Mouse (Mus musculus): ENCODE data around the gene 1700028J19Rik.
A peak's percentile ranks its signal among the peaks of the same experiment; 100 is the strongest.
"Not testable (repeated sequence)": the region's sequence is repeated elsewhere in the genome, so short reads cannot be mapped to it uniquely, and the experiment has no call there.

1700028J19Rik gene

DNA sequence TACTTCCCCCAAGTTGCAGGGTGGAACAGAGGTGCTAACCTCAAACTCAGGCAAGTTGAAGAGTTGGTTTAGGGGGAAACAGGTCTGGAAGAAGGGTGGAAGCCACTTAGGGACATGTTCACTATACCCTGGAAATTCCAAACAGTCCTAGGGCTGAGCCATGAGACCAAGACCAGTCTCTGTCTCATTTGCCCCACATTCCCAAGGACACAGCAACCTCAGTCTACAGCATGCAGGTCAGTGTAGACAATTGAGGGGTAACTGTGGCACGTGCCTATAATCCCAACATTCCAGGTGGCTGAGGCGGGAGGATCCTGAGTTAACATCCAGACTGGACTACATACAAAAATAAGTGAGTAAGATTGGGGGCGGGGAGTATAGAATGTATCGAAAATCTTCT is 2.8 kb upstream of the 1700028J19Rik start:
- no peak for DNase-seq

DNA sequence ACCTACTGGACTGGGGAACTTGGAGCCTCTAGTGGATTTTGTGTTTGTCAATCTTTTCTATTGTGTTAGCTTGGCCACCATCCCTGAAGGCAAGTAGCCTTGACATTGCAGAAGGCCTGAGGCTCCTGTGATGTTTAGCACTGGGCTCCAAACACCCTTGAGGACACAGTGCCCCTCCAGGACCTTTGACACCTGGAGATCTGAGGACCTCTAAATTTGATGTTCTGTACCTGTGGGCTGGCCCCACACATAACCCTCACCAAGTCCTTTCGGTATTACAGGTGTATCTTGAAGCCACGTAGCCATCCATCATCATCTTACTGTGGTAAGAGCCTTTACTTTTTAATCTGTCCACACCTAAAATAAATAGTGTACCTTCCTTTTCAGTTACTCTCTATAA is 1.5 kb upstream of the 1700028J19Rik start:
- no peak for DNase-seq

DNA sequence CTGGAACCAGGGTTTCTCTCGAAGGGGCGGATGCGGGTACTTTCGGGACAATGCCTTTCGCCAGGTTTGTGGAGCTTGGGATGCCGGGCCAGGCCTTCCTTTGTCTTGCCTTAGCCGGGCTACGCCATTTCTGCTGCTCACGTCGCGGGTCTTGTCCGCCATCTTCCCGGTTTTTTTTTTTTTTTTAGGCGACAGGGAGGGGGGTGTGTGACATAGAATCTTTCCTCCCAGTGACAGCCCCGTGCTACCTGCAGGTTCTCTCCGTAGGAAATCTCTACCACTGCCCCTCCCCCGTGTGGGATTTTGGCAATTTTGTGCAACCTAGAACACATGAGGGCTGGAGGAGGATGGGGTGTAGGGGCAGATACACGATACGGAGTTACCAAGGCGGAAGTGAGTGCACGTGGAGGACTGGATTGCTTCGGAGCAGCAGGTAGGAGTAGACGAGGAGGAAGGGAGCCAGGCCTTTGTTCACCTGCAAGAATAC is 532 bp upstream of the 1700028J19Rik start:
- DNase-seq = peak; percentile 50

DNA sequence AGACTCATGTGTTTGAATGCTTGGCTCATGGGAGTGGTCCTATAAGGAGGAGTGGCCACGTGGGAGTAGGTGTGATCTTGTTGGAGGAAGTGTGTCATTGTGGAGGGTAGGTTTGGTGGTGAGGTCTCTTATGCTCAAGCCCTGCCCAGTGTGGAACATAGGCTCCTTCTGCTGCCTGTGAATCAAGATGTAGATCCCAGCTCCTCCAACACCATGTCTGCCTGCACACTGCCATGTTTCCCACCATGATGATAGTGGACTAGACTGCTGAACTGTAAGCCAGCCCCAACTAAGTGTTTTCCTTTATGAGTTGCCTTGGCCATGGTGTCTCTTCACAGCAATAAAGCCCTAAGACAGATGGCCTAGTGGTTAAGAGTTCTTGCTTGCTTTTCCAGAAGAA is 2.4 kb downstream of the 1700028J19Rik start:
- DNase-seq = no peak

DNA sequence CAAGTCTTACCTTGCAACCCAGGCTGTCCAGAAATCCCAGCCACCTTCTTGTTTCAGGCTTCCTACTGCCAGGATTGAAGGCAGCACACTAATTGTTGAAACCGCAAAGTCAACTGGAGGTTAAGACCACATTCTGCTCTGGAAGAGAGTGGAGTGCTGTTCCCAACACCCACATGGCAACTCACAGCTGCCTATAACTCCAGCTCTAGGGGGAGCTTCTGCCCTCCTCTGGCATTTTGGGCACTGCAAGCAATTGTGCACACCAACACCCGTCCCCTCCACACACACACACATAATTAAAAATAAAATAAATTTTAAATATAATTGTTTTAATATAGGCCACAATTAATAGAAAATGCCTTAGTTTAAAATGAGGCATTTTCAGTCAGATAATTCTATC is 5.3 kb downstream of the 1700028J19Rik start:
- DNase-seq = peak; percentile 28

DNA sequence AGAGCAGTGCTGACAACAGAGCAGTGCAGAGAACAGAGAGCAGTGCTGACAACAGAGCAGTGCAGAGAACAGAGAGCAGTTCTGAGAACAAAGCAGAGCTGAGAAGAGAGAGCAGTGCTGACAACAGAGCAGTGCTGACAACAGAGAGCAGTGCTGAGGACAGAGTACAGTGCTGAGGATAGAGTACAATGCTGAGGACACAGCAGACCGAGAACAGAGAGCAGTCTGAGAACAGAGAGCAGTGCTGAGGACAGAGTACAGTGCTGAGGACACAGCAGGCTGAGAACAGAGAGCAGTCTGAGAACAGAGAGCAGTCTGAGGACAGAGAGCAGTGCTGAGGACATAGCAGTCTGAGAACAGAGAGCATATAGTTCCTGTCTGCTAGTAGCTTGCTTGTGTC is 5.8 kb downstream of the 1700028J19Rik start:
- DNase-seq = no peak

DNA sequence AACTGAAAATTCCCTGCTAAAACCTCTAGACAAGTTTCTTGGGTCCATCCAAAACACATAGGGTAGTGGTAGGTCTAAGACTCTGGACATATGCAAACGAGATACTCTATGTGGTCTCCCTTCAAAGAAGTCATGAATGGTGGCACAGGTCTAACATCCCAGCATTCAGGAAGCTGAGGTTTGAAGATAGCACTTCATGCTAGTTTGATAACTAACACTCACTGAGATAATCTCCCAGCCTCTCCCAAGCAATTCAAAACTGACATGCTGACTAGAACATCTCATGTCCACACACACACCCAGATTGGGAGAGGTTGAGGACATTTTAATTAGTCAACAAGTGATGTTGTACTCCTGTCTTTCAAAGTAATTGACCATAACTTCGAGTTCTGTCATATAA is 6.6 kb downstream of the 1700028J19Rik start:
- DNase-seq = no peak

DNA sequence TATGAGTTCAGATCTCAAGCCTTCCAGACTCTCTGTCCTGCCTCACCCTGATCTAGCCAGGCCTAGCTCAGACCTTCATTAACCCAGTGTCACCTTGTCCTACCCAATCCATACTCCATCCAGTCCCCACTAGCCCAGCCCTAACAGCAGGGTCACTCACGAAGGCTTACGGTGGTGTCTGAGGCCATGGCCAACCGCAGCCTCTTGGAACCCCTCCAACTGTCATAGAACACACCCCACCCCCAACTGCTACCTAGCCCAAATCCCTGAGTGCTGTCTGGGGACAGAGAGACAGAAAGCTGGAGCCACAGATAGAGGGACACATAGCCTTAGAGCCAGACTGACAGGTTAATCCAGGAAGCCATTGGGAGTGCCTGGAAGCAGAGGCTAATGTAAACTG is 10.6 kb downstream of the 1700028J19Rik start, which contains the start of gene Gm36864:
TSS of gene Gm36864 (plus strand) at position 269 of the 400 bp plus-strand sequence.
- no peak for DNase-seq

DNA sequence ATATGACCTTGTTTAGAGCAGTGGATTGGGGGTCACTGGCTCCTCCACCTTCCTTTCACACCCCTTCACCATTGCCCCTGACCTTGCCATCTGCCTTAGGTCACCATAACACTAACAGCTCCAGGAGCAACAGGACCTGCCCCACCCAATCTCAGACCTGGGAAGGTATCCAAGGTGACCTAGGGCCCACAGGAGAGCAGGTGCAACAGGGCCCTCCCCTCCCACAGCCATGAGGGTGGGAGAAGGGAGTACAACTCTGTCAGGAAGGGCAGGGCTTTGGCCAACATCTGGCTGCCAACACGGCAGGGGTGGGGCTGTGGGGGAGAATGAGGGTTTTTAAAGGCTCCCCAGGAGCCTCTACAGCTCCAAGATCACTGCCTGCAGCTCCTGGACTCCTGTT is 21.4 kb downstream of the 1700028J19Rik start, which contains the start of gene Klk1:
TSS of gene Klk1 (plus strand) at position 285 of the 400 bp plus-strand sequence.
- DNase-seq = peak; percentile 78

DNA sequence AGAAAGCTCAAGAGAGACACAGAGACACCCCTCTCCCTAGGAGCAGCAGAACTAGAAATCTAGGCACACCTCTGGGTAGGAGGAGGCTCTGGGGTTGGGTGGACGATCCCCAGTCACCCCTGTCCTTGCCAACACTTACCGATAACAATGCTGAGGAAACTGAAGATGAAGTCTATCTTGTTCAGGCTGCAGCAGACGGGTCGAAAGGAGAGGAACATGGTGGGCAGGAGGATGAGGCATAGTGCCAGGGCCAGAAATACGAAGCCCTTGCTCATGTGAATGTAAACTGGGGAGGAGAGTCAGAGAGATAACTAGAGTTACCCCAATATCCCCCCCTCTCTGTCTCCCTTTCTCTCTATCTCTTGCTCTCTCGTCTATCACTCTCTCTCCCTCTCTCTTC is 24.2 kb downstream of the 1700028J19Rik start:
- DNase-seq = not testable (repeated sequence)

DNA sequence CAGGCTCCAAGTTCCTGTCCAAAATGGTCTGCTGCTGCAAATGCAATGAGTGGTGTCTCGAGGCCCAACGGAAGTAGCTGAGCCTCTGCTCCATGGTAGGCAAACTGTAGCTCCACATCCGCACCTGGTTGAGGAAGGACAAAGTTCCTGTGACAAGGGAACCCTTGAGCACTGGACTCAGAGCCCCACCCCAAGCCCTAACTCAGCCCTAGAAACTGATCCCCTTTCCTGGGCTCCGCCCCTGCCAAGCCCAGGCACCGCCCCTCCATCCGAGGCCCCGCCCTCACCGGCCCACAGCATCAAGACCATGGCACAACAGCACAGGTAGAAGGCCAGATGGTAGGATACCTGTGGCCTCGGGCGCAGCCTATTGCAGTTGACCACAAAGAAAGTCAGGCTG is 24.9 kb downstream of the 1700028J19Rik start:
- DNase-seq = not testable (repeated sequence)

DNA sequence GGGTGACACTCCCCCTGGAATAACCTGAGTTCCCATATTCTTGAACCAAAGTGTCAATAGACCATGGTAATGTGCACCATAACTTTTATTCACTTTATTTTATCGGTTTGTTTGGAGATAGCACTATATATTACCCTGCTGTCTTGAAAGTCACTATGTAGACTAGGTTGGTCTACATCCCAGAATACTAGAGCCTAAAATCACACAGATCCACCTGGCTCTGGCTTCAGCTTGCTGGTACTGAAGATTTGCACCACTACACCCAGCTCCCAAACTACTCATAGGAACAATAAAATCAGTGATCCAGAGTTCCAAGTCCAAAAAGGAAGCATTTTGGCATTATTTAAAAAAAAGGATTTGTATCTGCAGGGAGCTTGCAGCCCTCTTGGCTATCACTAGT is 30.9 kb downstream of the 1700028J19Rik start, which contains the start of gene Klk1b5:
TSS of gene Klk1b5 (plus strand) at position 301 of the 400 bp plus-strand sequence.
- DNase-seq = no peak

DNA sequence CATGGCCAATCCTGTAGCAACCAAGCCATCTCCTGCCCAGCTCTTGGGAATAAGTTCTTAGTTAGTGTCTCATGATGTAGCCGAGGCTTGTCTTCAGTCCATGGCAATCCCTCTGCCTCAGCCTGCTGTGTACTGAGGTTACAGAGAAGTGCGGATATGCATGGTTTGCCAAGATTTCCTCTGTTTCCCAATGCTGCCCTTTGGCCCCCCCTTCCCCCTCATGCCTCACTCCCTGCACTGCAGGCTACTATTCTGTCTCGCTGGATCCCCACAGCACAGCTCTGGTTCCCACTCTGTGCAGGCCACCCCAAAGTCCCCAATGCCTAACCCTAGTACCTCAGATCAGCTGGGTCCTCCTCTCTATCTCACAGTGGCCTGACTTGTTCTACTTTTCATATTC is 38.2 kb downstream of the 1700028J19Rik start:
- no peak for DNase-seq

DNA sequence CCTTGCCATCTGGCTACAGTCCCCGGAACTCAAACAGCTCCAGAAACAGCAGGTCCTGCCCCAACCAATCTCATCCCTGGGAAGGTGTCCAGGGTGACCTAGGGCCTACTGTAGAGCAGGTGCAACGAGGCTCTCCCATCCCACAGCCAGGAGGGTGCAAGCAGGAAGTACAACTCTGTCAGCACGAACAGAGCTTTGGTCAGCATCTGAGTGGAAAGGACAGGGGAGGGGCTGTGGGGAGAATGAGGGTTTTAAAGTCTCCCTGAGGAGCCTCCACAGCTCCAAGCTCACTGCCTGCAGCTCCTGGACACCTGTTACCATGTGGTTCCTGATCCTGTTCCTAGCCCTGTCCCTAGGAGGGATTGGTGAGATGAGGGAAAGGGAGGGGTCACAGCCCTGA is 39.4 kb downstream of the 1700028J19Rik start, which contains the start of gene Klk1b4:
TSS of gene Klk1b4 (plus strand) at position 301 of the 400 bp plus-strand sequence.
- DNase-seq = not testable (repeated sequence)

DNA sequence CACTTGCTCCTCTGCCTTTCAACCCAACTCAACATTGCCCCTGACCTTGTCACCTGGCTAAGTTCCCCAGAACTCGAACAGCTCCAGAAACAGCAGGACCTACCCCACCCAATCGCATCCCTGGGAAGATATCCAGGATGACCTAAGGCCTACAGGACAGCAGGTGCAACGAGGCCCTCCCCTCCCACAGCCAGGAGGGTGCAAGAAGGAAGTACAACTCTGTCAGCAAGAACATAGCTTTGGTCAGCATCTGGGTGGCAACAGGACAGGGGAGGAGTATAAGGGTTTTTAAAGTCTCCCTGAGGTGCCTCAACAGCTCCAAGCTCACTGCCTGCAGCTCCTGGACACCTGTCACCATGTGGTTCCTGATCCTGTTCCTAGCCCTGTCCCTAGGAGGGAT is 48.6 kb downstream of the 1700028J19Rik start, which contains the start of gene Klk1b3:
TSS of gene Klk1b3 (plus strand) at position 301 of the 400 bp plus-strand sequence.
- no peak for DNase-seq

DNA sequence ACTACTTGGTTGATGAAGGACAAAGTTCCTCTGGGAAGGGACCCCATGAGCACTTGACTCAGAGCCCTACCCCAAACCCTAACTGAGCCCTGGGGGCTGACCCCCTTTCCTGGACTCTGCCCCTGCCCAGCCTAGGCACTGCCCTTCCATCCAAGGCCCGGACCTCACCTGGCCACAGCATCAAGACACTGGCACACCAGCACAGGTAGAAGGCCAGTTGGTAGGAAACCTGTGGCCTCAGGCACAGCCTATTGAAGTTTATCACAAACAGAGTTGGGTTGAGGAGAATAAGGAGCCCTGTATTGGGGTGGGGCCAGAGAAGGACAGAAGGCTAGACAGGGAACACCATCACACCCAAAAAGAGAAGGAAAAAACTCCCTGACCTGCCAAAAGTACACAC is 53.0 kb downstream of the 1700028J19Rik start:
- not testable (repeated sequence) for DNase-seq

DNA sequence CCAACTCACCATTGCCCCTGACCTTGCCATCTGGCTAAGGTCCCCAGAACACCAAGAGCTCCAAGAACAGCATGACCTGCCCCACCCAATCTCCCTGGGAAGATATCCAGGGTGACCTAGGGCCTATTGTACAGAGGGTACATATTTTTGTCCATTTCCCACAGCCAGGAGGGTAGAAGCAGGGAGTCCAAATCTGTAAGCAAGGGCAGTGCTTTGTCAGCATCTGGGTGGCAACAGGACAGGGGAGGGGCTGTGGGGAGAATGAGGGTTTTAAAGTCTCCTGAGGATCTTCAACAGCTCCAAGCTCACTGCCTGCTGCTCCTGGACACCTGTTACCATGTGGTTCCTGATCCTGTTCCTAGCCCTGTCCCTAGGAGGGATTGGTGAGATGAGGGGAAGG is 58.6 kb downstream of the 1700028J19Rik start, which contains the start of gene Klk1b24:
TSS of gene Klk1b24 (plus strand) at position 301 of the 400 bp plus-strand sequence.
- not testable (repeated sequence) for DNase-seq

DNA sequence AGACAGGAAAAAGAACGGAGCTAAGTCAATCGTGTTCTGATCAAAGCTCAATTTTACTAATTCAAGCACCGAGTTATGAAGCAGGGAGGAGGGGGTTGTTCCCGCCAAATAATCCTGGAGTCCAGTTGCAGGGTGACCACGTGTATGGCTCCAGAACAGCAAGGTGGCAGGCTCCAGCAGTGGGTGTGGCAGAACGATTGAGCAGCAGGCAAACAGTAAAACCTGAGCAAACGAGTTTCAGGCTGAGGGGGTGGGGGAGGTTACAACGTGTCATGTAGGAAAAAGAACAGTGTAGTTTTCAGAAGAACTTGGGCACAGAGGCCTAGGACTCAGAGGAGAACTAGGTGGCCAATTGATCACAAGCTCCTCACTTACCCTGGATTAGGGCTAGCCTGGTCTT is 60.0 kb downstream of the 1700028J19Rik start:
- DNase-seq = peak; percentile 35
